Mouse (Mus musculus) lung, embryonic 16.5 days (tissue): ENCODE data around the gene 4930544G11Rik. TPM values are rescaled to one million over a fixed set of nuclear protein-coding genes. Genes with fewer than 3 reads are reported as not detected.
A peak's percentile ranks its signal among the peaks of the same experiment; 100 is the strongest.

Experiments used
- ATAC-seq: fragments of 200-750 bp; cut with Nextera tagmentation; 2 replicates; pipeline ENCODE4 v1.8.0; 2017; ENCODE audit warnings: low read depth, mild to moderate bottlenecking, moderate library complexity
- H3K27ac ChIP-seq: fragments of 300-500 bp; sonication (generic); 2 replicates; pipeline ENCODE4 v1.5.1; 2014; ENCODE audit warnings: mild to moderate bottlenecking, control low read depth, low read length
- H3K27me3 ChIP-seq: fragments of 300-500 bp; sonication (generic); 2 replicates; pipeline ENCODE4 v1.6.1; 2014; ENCODE audit warnings: low read depth, low read length, mixed read lengths; ENCODE audit not compliant: control insufficient read depth, insufficient read depth
- H3K36me3 ChIP-seq: fragments of 300-500 bp; sonication (generic); 2 replicates; pipeline ENCODE4 v1.6.1; 2014; ENCODE audit warnings: low read length; ENCODE audit not compliant: control insufficient read depth, insufficient read depth
- H3K4me1 ChIP-seq: fragments of 300-500 bp; sonication (generic); replicated peaks from 2 replicates; pipeline ENCODE4 v1.6.1; 2014; ENCODE audit warnings: low read length, mixed read lengths; ENCODE audit not compliant: control insufficient read depth, insufficient read depth
- H3K4me2 ChIP-seq: fragments of 300-500 bp; sonication (generic); 2 replicates; pipeline ENCODE4 v1.6.1; 2014; ENCODE audit warnings: low read depth, low read length, control low read depth
- H3K4me3 ChIP-seq: fragments of 300-500 bp; sonication (generic); 2 replicates; pipeline ENCODE4 v1.5.1; 2014; ENCODE audit warnings: mild to moderate bottlenecking, low read length, control low read depth
- H3K9ac ChIP-seq: fragments of 300-500 bp; sonication (generic); 2 replicates; pipeline ENCODE4 v1.6.1; 2014; ENCODE audit warnings: low read length, control low read depth
- H3K9me3 ChIP-seq: fragments of 300-500 bp; sonication (generic); 2 replicates; pipeline ENCODE4 v1.6.1; 2016; ENCODE audit warnings: low read length; ENCODE audit not compliant: control insufficient read depth
- WGBS: fragments of 180-500 bp; shearing (Covaris S2); extraction: QIAGEN DNeasy Blood & Tissue Kit; methylation state at CpG from one replicate; pipeline ENCODE4 v1.1.7; 2014; 5-methylcytosine and 5-hydroxymethylcytosine counted together
- polyA plus RNA-seq: library from polyadenylated mRNA; unstranded; fragments of >200 nt; fragmentation: Nextera tagmentation; extraction: Ambion mirVana; gene quantifications from 2 replicates; pipeline ENCODE4 v1.2.1, GENCODE M21; 2015

4930544G11Rik gene
- polyA plus RNA-seq, 1 experiment from 2014 or later, result not detected

DNA sequence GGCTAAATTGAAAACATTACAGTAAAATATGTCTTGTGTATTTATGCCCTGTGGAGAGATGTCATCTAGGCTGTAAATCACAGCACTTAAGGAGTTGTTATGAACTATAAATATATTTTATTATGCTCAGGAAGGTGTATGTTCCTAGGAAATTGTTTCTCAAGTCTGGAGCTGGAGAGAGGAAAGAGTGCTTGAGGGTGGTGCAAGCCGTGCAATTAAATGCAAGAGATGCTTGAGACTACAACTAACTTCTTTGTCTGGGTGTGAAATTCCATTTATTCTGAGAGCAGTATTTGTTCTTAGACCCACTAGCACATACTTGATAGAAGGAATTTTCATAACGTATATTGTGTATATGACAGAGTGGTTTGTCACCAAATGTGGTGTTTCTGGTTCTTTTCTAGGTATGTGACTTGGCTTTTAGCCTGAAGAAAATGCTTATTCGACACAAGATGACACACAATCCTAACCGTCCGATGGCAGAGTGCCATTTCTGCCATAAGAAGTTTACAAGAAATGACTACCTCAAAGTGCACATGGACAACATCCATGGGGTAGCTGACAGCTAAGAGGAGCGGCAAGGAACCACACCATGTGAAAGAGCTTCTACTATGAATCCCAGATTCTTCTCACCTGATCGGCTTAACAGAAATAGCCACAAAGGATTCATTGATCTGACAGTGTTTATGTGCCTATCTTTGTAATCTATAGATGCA, 16.7 kb upstream of the 4930544G11Rik start:
- no peaks in the 10 kb centered on the region for H3K9me3 ChIP-seq
- WGBS, result 36% methylated on average over 7 of the region's 7 CpGs
- 0 out of 2 replicates have a peak, but pooled peaks cover 2% of the 10 kb centered on the region for H3K4me1 ChIP-seq
- no peak overlapping the region for H3K4me2 ChIP-seq
- no peak overlapping the region for H3K9ac ChIP-seq
- H3K27ac ChIP-seq, result no peak overlapping the region
- H3K27me3 ChIP-seq, result no peaks in the 10 kb centered on the region
- ATAC-seq, result peak; percentile 82
- no peak overlapping the region for H3K4me3 ChIP-seq
- H3K36me3 ChIP-seq, result 0 out of 2 replicates have a peak, but pooled peaks cover 3% of the 10 kb centered on the region

DNA sequence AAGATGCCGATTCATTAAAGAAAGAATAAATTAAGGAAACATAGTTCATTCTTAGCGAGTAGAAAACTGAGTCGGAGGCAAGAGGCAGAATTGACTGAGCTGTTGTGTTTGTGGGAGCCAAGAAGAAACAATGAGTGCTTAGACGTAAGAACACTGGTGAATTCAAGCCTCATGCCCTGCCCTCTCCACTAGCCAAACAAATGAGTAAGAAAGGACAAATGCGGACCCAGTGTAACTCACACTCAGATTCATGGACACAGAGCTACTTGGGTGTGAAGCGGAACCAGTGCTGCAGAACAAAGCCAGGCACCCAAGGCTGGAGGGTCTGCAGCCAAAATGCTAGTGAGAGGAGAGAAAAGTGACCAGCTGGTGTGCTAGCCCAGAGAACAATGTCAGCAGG, 1.9 kb upstream of the 4930544G11Rik start:
- no peaks in the 10 kb centered on the region for H3K36me3 ChIP-seq
- no peak overlapping the region for H3K4me3 ChIP-seq
- WGBS, result 76% methylated on average over 6 of the region's 6 CpGs
- no peaks in the 10 kb centered on the region for H3K9me3 ChIP-seq
- H3K4me1 ChIP-seq, result no peaks in the 10 kb centered on the region
- no peak for ATAC-seq
- no peaks in the 10 kb centered on the region for H3K27me3 ChIP-seq
- no peak overlapping the region for H3K4me2 ChIP-seq
- H3K27ac ChIP-seq, result no peak overlapping the region
- no peak overlapping the region for H3K9ac ChIP-seq

- Histone ChIP-seq H3K27me3 (no peaks in the 10 kb centered on the region), H3K4me1 (no peaks in the 10 kb centered on the region), H3K27ac (no peak overlapping the region), H3K4me2 (no peak overlapping the region), H3K9me3 (no peaks in the 10 kb centered on the region), H3K36me3 (no peaks in the 10 kb centered on the region), H3K9ac (no peak overlapping the region), H3K4me3 (no peak overlapping the region)
- 57% methylated on average over 6 of the region's 6 CpGs for WGBS
- ATAC-seq, result no peak
These were observed 17.1 kb downstream of the 4930544G11Rik start for GRCm38 (mm10) chr6:65969386-65970111.

- H3K4me1 ChIP-seq, result no peaks in the 10 kb centered on the region
- no peaks in the 10 kb centered on the region for H3K36me3 ChIP-seq
- H3K9ac ChIP-seq, result no peak overlapping the region
- no peak for ATAC-seq
- 73% methylated on average over 9 of the region's 9 CpGs for WGBS
- no peak overlapping the region for H3K4me3 ChIP-seq
- H3K4me2 ChIP-seq, result no peak overlapping the region
- H3K9me3 ChIP-seq, result no peaks in the 10 kb centered on the region
- no peak overlapping the region for H3K27ac ChIP-seq
- no peaks in the 10 kb centered on the region for H3K27me3 ChIP-seq
These were observed 18.0 kb downstream of the 4930544G11Rik start for GRCm38 (mm10) chr6:65970410-65970809.

DNA sequence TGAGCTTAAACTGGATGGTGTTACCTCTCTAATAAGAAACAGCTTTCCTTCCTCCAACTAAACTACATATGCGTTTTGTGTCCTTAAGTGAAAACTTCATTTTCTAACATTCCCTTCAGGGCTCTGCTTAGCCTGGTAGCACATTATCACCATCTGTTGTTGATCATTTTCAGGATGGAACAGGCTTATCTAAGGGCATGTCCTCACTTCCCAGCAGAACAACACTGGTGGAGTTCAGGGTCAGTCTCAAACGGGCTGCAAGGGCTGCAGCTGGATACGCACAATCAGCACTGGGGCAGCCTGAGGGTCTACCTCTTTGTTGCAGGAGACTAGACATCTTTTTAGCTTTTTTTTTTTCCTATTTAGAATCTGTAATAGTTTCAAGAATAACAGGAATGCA, 39.7 kb downstream of the 4930544G11Rik start:
- no peak overlapping the region for H3K27ac ChIP-seq
- H3K27me3 ChIP-seq, result no peaks in the 10 kb centered on the region
- H3K4me2 ChIP-seq, result no peak overlapping the region
- WGBS, result 66% methylated on average over 3 of the region's 3 CpGs
- no peaks in the 10 kb centered on the region for H3K36me3 ChIP-seq
- H3K9ac ChIP-seq, result no peak overlapping the region
- H3K4me1 ChIP-seq, result no peaks in the 10 kb centered on the region
- H3K4me3 ChIP-seq, result no peak overlapping the region
- H3K9me3 ChIP-seq, result no peaks in the 10 kb centered on the region
- ATAC-seq, result no peak

GRCm38 (mm10) chr6:65998343-65998742, 45.9 kb downstream of the 4930544G11Rik start:
- H3K4me2 ChIP-seq, result no peak overlapping the region
- no peaks in the 10 kb centered on the region for H3K27me3 ChIP-seq
- H3K9ac ChIP-seq, result no peak overlapping the region
- H3K27ac ChIP-seq, result no peak overlapping the region
- no peak overlapping the region for H3K4me3 ChIP-seq
- H3K4me1 ChIP-seq, result no peaks in the 10 kb centered on the region
- H3K9me3 ChIP-seq, result no peaks in the 10 kb centered on the region
- H3K36me3 ChIP-seq, result no peaks in the 10 kb centered on the region
- ATAC-seq, result no peak

Other genes starting within 250 kb of the 4930544G11Rik start
- 22.0 and 23.5 TPM in 2 replicates for gene Prdm5, start 173.6 kb upstream of the 4930544G11Rik start, polyA plus RNA-seq